Mouse (Mus musculus) intestine, embryonic 14.5 days (tissue): ENCODE data around the gene Gm10972. TPM values are rescaled to one million over a fixed set of nuclear protein-coding genes. Genes with fewer than 3 reads are reported as not detected.
A peak's percentile ranks its signal among the peaks of the same experiment; 100 is the strongest.

ENCODE experiments used
- ATAC-seq: fragments of 200-750 bp; cut with Nextera tagmentation; replicated peaks from 2 replicates; pipeline ENCODE4 v1.8.0; 2017; ENCODE audit warnings: low read depth, moderate number of reproducible peaks, moderate TSS enrichment, moderate library complexity; ENCODE audit not compliant: low FRiP score, low TSS enrichment
- DNase-seq: peaks from one replicate; pipeline ENCODE4 v3.0.0-alpha.2; 2018; ENCODE audit warnings: low spot score
- H3K27ac ChIP-seq: fragments of 300-500 bp; sonication (generic); 2 replicates; pipeline ENCODE4 v1.5.1; 2014; ENCODE audit warnings: low read depth, mild to moderate bottlenecking, control low read depth
- H3K27me3 ChIP-seq: fragments of 300-500 bp; sonication (generic); replicated peaks from 2 replicates; pipeline ENCODE4 v1.6.1; 2014; ENCODE audit warnings: low read length, control low read depth; ENCODE audit not compliant: control insufficient read depth, insufficient read depth
- H3K36me3 ChIP-seq: fragments of 300-500 bp; sonication (generic); 2 replicates; pipeline ENCODE4 v1.6.1; 2014; ENCODE audit warnings: low read length, control low read depth; ENCODE audit not compliant: control insufficient read depth, insufficient read depth
- H3K4me1 ChIP-seq: fragments of 300-500 bp; sonication (generic); replicated peaks from 2 replicates; pipeline ENCODE4 v1.6.1; 2014; ENCODE audit warnings: low read length, control low read depth, mixed read lengths; ENCODE audit not compliant: control insufficient read depth, insufficient read depth
- H3K4me2 ChIP-seq: fragments of 300-500 bp; sonication (generic); 2 replicates; pipeline ENCODE4 v1.6.1; 2014; ENCODE audit warnings: low read length
- H3K4me3 ChIP-seq: fragments of 300-500 bp; sonication (generic); 2 replicates; pipeline ENCODE4 v1.5.1; 2014; ENCODE audit warnings: low read depth, low read length, control low read depth, mixed read lengths
- H3K9ac ChIP-seq: fragments of 300-500 bp; sonication (generic); 2 replicates; pipeline ENCODE4 v1.6.1; 2014; ENCODE audit warnings: mild to moderate bottlenecking, low read length
- H3K9me3 ChIP-seq: fragments of 300-500 bp; sonication (generic); 2 replicates; pipeline ENCODE4 v1.6.1; 2016; ENCODE audit warnings: low read length, control low read depth; ENCODE audit not compliant: control insufficient read depth
- WGBS: fragments of 180-500 bp; shearing (Covaris S2); extraction: QIAGEN DNeasy Blood & Tissue Kit; methylation state at CpG from one replicate; pipeline ENCODE4 v1.1.7; 2014; 5-methylcytosine and 5-hydroxymethylcytosine counted together
- polyA plus RNA-seq: library from polyadenylated mRNA; unstranded; fragments of >200 nt; fragmentation: Nextera tagmentation; extraction: Ambion mirVana; gene quantifications from 2 replicates; pipeline ENCODE4 v1.2.1, GENCODE M21; 2014

Gene Gm10972
- polyA plus RNA-seq, 1 experiment from 2014 or later, result not detected

DNA sequence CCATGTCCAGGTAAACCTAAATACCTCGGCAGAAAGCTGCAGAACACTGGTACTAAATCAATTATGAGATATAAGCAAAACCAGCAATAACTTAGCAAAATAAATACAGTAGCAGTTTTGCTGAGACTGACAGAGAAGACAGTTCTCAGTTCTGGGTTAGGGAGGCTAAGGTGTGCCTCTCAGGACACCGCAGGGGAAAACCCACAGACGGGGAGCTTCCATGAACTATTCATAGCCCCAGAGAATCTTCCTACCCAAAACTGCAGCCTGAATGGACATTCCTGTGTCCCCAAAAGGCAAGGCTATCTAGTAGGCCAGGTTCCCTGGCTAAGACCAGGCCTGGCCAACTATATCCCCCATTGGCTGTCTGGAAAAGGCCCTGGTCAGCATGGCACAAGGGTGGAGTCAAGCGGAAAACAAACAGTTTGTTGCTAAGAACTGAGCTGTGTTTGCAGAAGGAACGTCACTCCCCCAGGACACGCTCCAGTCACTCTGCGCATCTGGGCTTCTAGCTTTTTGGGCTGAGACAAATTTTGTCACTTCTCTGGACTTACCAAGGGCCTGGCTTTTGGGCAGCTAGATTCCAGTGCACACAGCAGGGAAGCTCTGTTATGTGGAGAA is 29.5 kb upstream of the Gm10972 start:
- Histone ChIP-seq H3K4me2 (no peak overlapping the region), H3K27ac (no peak overlapping the region), H3K36me3 (no peaks in the 10 kb centered on the region), H3K4me1 (no peaks in the 10 kb centered on the region), H3K9ac (no peak overlapping the region), H3K9me3 (no peaks in the 10 kb centered on the region), H3K27me3 (no peaks in the 10 kb centered on the region), H3K4me3 (no peak overlapping the region)
- DNase-seq, result no peak
- no peak for ATAC-seq
- WGBS, result 75% methylated on average over 7 of the region's 7 CpGs

DNA sequence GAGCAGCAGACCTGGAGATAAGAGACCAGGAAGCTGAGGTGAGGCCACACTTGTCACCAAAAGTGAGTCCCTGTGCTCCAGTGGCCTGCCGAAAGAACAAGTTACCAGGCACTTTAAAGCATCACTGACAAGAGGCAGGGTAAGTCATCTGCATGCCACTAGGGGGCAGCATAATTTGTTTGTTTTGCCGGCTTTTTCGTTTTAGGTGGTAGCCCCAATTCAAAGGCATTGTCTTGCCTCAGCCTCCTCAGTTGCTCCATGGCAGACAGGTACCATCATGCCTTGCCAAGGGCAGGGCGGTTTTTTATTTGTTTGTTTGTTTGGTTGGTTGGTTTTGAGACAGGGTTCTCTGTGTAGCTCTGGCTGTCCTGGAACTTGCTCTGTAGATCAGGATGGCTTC is 26.2 kb upstream of the Gm10972 start:
- no peak overlapping the region for H3K27ac ChIP-seq
- no peaks in the 10 kb centered on the region for H3K36me3 ChIP-seq
- H3K27me3 ChIP-seq, result no peaks in the 10 kb centered on the region
- DNase-seq (peak; percentile 55), ATAC-seq (no peak)
- WGBS, result 79% methylated on average over 4 of the region's 4 CpGs
- no peaks in the 10 kb centered on the region for H3K4me1 ChIP-seq
- H3K4me3 ChIP-seq, result no peak overlapping the region
- H3K4me2 ChIP-seq, result no peak overlapping the region
- H3K9ac ChIP-seq, result no peak overlapping the region
- H3K9me3 ChIP-seq, result no peaks in the 10 kb centered on the region

DNA sequence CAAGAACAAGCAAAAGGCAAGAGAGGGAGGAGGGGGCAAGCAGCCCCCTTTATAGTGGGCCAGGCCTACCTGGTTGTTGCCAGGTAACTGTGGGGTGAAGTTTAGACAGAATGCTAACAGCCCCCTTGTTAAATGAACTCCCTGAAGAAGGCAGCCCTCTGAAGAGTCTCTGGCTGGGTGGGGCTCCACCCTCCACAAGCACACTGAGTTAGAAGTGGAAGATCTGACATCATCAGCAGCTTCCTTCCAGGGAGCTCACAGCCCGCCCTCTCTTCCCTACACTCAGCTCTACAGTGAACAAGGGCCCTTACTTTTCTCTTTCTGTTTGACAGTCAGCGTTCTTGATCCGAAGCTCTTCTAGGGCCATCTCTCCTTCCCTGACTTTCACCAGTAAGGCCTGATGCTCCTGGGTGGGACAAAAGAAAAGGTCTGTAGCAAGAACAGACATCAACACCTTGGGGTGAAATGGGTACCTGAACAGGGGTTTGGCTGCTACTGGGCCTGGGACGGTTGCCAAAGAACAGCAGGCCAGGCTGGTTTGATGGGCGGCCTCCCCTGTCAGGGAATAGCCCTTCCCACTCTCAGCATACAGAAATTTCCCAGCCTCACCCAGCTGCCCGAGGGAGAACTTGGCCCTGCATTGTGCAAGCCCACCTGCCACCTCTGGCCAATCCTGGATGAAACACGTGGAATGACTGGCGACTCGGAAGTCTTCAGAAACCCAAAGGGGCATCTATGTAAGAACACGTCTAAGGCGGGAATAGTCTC is 21.0 kb upstream of the Gm10972 start:
- Histone ChIP-seq H3K27ac (no peak overlapping the region; the same call in 1 of the 2 replicates), H3K4me3 (no peak overlapping the region)
- ATAC-seq, result no peak

DNA sequence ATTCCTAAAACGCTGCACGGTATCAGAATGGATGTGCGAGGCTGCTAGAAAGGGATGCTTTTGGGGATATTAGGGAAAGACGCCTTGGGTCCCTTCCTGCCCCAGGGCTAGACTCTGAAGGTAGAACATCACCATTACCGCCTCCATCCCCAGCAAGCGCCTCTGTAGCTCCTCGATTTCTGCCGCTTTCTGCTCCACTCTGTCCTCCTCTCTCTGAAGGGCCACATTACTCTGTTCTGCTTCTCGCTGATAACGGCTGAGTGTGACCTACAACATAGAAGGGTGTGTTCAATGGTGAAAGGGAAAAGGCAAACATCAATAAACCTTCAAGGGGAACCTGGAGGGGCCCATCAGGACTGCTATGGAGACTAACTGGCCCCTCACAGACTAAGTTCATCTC is 20.4 kb upstream of the Gm10972 start:
- Histone ChIP-seq H3K9ac (no peak overlapping the region), H3K4me2 (no peak overlapping the region), H3K27me3 (no peaks in the 10 kb centered on the region), H3K27ac (no peak overlapping the region), H3K4me1 (no peaks in the 10 kb centered on the region), H3K9me3 (no peaks in the 10 kb centered on the region), H3K36me3 (no peaks in the 10 kb centered on the region), H3K4me3 (no peak overlapping the region)
- no peak for ATAC-seq
- DNase-seq, result no peak
- 86% methylated on average over 10 of the region's 10 CpGs for WGBS

More for the DNA sequence above, 21.0 kb upstream of the Gm10972 start:
- no peaks in the 10 kb centered on the region for H3K4me1 ChIP-seq
- H3K4me2 ChIP-seq, result no peak overlapping the region
- no peaks in the 10 kb centered on the region for H3K9me3 ChIP-seq
- no peaks in the 10 kb centered on the region for H3K27me3 ChIP-seq
- H3K9ac ChIP-seq, result no peak overlapping the region
- DNase-seq, result no peak
- no peaks in the 10 kb centered on the region for H3K36me3 ChIP-seq
- 78% methylated on average over 11 of the region's 11 CpGs for WGBS

DNA sequence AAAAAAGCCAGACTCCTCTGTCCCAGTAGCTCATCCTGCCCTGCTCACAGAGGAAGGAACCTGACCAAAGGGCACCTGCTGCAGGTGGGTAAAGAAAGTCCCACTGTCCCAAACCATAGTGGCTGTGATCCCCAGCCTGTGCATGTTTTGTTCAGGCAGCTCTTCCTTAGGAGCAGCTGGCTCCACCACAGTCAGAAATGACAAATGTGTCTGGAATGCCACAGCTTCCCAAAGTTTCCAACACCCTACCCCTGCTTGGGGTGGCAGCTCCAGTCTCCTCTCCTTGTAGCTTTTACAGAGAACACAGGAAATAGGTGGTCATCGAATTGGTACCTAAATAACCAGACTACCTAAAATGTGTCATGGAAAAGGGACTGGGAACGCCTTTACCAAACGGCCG is 18.6 kb upstream of the Gm10972 start:
- H3K36me3 ChIP-seq, result no peaks in the 10 kb centered on the region
- H3K9ac ChIP-seq, result no peak overlapping the region
- DNase-seq (no peak), ATAC-seq (no peak)
- 90% methylated on average over 4 of the region's 4 CpGs for WGBS
- H3K4me2 ChIP-seq, result no peak overlapping the region
- no peak overlapping the region for H3K4me3 ChIP-seq
- H3K27ac ChIP-seq, result no peak overlapping the region
- no peaks in the 10 kb centered on the region for H3K9me3 ChIP-seq
- H3K4me1 ChIP-seq, result no peaks in the 10 kb centered on the region
- no peaks in the 10 kb centered on the region for H3K27me3 ChIP-seq

DNA sequence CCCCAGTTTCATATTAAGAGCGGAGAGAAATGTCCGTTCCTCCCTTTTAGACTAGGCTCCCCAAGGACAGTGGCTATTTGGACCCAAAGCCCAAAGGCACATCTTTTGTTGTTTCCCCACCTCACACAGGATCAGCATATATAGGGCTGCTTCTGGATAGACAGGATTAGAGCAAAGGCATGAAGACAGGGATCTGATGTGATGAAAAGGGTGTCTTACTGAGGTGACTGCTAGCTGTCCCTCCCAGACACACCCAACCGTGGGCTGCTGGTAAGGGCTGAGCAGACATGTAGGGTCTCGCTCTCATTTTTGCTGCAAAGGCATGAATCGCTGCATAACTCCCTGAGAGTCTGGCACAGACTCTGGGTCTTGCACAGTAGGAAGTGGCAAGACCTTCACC is 14.2 kb upstream of the Gm10972 start:
- Histone ChIP-seq H3K36me3 (no peaks in the 10 kb centered on the region), H3K9ac (no peak overlapping the region), H3K4me2 (no peak overlapping the region), H3K9me3 (no peaks in the 10 kb centered on the region), H3K4me3 (no peak overlapping the region), H3K27ac (no peak overlapping the region), H3K27me3 (no peaks in the 10 kb centered on the region), H3K4me1 (no peaks in the 10 kb centered on the region)
- 92% methylated on average over 5 of the region's 5 CpGs for WGBS
- ATAC-seq, result no peak
- DNase-seq, result no peak

DNA sequence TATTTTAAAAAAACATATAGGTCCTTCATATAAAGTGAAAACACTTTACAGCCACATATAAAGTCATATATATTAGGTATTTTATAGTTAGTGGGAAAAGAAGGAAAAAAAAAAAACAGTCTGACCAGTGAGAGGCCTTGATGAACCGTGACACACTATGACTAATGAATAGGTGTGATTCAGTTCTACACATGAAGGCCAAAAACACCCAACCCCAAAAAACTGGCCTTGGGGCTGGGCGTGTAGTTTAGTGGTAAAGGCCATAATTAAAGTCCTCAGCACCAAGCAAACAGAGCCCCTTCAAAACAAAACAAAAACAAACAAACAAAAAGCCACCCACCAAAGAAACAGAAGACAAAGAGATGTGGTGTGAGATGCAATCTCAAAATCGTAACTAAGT is 13.0 kb upstream of the Gm10972 start:
- no peak overlapping the region for H3K4me2 ChIP-seq
- no peaks in the 10 kb centered on the region for H3K9me3 ChIP-seq
- no peak overlapping the region for H3K27ac ChIP-seq
- no peaks in the 10 kb centered on the region for H3K27me3 ChIP-seq
- no peaks in the 10 kb centered on the region for H3K36me3 ChIP-seq
- H3K4me1 ChIP-seq, result no peaks in the 10 kb centered on the region
- H3K9ac ChIP-seq, result no peak overlapping the region
- 87% methylated on average over 3 of the region's 3 CpGs for WGBS
- DNase-seq (no peak), ATAC-seq (no peak)
- no peak overlapping the region for H3K4me3 ChIP-seq

DNA sequence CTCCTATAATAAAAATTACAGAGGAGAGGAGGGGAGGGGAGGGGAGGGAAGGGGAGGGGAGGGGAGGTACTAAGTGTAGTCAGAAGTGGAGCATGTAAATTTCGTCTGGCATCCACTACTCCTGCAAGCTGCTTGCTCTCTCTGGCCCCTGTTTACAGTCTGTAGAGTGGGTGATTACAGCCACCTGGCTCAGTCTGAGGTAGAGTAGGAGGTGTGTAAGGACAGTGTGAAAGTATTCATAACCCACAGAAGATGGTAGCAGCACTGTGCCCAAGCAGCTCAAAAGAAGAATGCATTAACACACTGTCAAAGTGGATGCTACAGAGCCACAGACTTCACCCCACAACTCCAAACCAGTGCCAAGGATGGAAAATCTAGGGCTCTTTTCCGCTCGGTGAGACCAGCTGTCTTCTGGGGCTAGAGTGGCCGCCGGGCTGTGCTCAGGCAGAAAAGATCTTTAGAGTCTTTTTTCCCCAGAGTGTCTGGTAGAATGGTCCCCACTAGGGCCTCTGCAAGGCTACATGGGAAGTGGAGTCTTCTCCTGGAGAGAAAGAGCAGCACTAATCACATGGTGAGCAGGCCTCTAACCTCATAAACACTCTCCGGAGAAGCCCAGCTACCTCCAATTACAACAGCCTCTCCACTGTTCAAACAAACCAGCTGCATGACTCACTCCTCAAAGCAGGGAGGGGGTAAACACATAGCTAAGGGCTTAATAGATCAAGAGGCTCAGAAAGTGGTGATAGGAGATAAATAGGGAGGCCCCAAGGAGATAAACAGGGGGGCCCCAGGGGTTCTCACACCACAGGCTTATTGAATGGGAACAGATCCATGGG is 6.1 kb downstream of the Gm10972 start:
- Histone ChIP-seq H3K27me3 (no peaks in the 10 kb centered on the region), H3K9ac (no peak overlapping the region), H3K36me3 (no peaks in the 10 kb centered on the region), H3K27ac (peak overlapping the region; percentile 80), H3K9me3 (no peaks in the 10 kb centered on the region), H3K4me3 (no peak overlapping the region), H3K4me1 (peaks cover 19% of the 10 kb centered on the region), H3K4me2 (peak overlapping the region; percentile 30; the same call in 1 of the 2 replicates)
- 12% methylated on average over 6 of the region's 6 CpGs for WGBS
- DNase-seq (peak; percentile 68), ATAC-seq (peak; percentile 89)
